Mouse (Mus musculus) retina, postnatal 7 days (tissue): ENCODE results near the gene Cacna1c.
"Not testable (repeated sequence)": the region's sequence is repeated elsewhere in the genome, so short reads cannot be mapped to it uniquely, and the experiment has no call there.

Source experiments
- DNase-seq: peaks from one replicate; pipeline ENCODE4 v3.0.0-alpha.2; 2012; ENCODE audit warnings: low read depth, low spot score

Cacna1c gene

DNA sequence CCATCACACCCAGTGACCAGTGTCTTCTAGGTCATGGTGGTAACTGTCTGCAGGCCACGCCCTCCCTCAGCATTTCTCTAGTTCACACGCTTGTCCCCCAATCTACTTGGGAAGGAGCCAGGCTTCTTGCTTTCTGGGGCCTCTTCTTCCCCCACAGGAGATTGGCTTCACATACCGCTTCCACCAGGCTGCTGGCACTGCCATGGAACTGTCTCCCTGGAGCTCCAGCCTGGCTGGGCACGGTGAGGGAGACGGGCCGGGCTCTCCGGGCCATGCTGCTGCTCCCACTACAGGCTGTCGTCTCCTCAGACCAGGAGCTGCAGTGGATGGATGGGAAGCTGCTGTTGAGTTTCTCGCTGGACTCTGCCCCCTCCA, 600.5 kb downstream of the Cacna1c start:
- DNase-seq = no peak

DNA sequence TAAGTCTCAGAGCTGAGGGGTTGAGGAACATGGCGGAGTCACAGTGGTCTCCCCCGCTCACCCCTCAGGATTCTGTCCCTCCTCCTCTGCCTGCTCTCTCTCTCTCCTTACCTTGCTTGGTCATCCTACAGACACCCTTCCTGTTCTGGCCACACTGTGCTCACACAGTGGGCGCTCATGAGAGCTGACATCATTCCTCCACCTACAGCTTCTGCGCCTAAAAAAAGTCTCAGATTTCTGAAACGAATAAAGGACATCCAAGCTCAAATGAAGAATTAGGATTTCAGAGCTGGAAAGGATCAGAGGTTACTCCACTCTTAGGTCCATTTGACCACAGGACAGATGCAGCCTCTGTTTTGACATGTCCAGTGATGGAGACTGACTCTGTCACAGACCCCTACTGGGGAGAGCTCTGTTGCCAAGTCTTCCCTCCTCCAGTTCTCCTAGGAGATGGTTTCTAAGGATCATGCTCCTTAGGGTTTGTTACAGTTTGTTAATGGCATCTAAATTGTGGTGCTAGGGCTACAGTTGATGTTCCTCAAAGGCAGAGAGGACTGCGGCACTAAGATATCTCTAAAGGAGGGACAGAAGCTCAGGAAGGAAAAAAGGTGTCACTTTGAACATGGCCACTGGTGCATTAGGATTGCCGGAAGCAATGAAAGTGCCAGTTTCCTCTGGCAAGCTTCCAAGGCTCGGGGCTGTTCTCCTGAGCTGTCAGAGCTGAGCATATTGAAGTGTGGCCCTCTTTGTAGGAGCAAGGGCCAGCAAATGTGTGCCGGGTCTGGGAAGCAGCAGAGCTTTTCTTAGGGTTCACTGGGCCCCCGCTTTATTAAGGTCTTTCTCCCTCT, 601.2 kb downstream of the Cacna1c start:
- DNase-seq = no peak

DNA sequence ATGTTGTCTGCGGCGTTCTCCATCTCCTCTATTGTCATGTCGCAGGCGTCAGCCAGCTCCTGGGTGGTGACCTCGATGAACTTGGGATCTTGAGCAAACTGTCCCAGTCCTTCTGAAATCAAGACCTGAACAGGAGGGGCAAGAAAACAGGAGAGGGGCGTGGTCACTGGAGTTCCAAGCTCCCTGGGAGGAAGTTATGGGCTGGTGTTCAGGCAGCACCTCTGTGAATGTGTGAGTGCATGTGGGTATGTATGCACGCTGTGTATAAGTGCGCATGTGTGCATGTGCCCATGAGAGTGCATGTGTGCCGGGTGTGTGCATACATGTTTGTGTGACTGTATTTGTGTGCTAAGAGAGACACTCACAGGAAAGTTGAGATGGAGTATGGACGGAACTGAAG, 602.1 kb downstream of the Cacna1c start:
- no peak for DNase-seq

DNA sequence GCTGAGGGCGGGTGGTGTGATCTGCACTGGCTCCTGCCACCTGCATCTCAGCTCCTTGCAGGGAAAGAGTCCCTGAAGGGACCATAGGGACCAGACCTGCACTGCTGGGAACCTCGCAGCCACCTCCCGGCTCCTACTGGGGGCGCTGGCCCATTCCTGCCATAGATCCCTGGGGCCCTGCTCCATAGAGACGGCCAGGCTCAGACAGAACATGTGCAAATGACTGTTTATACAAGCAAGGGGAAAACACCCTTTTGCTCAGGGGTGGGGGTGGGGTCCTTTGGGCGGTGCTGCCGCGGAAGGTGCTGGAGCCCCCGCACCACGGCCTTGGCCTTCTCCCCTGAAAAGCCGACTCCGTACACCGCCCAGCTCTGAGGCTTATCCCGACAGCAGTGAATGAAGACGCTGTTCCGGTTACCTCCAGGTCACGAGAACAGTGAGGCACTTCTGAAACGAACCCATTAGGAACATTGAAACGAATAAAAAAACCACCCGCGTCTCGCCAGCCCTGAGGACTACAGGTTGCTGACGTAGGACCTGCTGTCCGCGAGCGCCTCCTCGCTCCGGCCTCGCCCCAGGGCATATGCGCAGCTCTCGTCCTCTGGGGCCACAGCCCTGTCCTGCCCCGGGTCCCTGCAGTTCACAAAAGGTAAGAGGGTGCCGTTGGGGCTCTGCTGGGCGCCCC, 602.7 kb downstream of the Cacna1c start:
- DNase-seq = no peak

DNA sequence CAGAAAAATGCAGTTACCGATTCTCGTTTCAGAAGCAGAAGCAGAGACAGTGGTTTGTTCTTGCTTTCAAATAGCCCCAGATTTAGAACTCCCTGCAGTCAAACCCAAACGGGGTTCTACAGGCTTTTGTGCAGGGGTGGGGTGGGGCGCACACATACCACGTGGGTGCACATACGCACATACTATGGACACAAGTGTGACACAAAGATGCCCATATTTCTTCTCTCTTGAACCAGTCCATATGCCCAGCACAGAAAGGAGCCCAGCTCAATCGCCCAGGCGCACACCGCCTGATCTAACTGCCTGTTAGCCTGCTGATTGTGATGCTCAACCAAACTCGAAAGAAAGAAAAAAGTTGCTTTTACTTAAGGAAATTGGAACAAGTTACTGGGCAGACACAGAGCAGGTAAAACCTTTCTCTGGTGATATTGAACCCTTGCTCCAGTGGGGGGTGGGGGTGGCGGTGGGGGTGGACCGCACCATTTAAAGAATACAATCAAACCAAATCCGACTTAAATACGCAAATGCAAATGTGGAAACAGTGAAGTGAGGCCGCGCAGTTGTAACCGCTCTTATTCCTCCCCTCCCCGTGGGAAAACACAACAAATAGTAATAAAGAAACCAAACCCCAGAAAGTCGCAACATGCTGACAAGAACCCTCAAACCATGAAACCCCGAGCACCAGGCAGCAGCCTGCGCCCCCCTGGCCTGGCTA, 603.4 kb downstream of the Cacna1c start:
- DNase-seq = no peak

DNA sequence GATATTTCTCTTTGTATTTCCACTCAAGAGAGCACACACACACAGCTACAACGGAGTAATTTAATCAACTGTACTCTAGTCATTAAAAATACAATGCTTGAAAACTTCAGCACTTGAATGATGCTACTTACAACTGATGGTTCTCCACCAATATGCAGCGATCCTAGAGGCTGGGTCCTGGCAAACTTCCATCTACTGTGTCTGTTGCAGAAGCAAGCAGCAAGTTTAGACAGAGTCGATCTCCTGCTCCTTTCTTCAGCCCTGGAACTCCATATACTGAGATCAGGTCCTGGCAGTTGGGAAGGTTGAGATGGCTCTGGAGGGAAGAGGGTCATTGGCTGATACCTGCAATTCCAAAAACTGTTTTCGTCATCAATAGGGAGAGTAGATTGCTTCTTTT, 617.5 kb downstream of the Cacna1c start:
- not testable (repeated sequence) for DNase-seq

DNA sequence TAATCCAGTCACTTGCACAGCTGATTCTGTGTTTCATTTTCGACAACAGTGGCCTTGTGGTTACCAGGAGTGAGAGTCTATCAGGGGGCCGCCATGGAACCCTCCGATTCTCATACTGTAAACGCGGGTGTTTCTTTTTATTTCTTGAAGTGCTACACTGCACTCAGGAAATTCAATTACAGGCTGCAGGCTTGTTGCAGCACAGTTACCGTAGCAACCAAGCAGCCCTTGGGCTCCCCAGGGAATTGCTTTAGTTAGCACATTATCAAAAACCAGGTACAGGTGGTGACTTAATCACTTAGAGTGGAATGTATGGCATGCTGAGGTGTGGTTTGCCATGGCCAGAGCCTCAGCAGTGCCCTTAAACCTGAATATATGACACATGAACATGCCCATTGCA, 621.9 kb downstream of the Cacna1c start:
- DNase-seq = no peak

DNA sequence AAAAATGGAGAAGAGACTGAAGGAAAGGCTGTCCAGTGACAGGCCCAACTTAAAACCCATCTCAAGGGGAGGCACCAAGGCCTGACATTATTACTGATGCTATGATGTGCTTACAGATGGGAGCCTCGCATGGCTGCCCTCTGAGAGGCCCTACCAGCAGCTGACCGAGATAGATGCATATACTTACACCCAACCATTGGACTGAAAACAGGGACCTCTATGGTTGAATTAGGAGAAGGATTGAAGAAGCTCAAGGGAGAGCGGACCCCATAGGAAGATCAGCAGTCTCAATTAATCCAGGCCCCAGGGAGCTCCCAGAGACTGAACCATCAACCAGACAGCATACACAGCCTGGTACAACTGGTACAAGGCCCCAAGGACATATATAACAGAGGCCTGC, 628.4 kb downstream of the Cacna1c start:
- DNase-seq = no peak

DNA sequence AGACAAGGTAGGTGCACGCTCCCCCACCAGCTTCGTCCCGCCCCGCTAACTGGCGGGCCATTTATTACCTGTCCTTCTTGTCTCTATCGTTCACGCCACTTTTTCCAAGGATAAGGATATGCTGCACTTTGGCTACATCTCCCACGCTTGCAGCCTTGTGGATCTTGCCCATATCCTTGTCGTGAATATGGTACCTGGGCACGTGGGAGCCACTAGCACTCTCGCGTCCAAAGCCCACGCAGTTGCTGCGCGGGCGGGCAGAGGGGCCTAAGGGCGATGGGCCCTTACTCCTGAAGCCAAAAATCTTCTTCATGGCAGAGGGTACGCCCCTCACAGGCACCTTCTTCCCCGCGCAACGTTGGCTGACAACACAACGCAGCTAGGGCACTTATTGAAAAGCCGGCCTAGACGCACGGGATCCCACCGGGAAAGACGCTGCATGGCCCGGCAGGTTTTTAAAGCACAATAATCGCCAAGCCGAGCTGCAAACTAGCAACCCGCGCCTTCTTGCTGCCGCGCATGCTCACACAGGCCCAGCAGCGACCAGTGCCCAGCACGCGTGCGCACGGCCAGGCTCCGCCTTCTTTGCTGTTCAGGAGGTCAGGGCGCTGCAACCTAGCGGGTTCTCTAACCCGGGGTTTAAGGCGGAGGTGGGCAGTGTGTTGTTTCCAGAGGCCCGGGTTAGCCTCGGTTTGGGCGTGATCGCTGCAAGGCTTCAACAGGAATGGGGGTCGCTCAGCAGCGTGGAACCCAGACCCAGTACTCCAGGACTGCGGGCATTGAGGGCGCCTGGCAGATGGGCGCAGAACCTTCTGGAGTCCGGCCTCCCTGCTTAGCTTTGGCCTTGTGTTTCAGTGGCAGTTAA, 634.2 kb downstream of the Cacna1c start, which contains the start of gene Ankrd26:
Ankrd26 (minus strand) TSS at position 482 of the 865 bp plus-strand sequence.
- DNase-seq = peak; percentile 84

DNA sequence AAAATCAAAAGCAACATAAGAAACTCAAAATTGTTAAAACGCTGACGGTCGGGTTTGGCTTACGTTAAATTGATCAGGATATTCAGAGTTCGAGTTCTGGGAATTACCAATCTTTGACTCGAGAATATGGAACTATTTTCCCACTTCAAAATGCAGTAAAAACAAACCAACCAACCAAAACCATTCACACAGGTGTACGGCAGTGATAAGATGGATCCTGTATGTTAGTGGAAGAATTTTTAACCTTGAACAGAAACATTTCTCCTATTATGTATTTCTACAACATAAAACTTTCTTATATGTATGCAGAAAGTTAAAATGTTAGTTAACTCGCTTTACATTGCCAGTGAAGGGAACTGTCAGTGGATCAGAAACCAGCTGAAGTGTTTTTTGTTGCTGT, 635.0 kb downstream of the Cacna1c start:
- no peak for DNase-seq

DNA sequence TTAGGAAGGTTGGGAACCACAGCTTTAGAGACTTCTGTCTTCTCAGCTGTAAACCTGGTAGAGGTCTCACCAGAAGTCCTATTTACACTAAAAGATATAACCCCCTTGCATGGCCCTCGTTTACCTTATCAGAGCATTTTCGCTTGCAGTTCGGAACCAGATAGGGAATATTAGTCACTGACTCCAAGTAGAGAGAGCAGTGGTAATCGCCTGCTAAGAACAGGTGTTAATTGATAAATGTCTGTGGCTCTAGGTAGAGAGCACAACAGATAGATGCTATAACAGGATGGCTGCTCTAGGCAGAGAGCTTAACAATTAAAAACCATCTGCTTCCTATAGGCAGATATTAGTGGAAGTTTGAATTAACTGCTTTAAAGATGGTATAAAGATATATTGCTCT, 657.6 kb downstream of the Cacna1c start:
- DNase-seq = no peak
